Mouse (Mus musculus): ENCODE results near the gene Nfya. TPM values are rescaled to one million over a fixed set of nuclear protein-coding genes. Genes with fewer than 3 reads are reported as not detected.

The Nfya gene
- polyA plus RNA-seq (2017; shearing (Covaris generic)) = 10 to 100 TPM; 11.3 to 13.3 TPM

DNA sequence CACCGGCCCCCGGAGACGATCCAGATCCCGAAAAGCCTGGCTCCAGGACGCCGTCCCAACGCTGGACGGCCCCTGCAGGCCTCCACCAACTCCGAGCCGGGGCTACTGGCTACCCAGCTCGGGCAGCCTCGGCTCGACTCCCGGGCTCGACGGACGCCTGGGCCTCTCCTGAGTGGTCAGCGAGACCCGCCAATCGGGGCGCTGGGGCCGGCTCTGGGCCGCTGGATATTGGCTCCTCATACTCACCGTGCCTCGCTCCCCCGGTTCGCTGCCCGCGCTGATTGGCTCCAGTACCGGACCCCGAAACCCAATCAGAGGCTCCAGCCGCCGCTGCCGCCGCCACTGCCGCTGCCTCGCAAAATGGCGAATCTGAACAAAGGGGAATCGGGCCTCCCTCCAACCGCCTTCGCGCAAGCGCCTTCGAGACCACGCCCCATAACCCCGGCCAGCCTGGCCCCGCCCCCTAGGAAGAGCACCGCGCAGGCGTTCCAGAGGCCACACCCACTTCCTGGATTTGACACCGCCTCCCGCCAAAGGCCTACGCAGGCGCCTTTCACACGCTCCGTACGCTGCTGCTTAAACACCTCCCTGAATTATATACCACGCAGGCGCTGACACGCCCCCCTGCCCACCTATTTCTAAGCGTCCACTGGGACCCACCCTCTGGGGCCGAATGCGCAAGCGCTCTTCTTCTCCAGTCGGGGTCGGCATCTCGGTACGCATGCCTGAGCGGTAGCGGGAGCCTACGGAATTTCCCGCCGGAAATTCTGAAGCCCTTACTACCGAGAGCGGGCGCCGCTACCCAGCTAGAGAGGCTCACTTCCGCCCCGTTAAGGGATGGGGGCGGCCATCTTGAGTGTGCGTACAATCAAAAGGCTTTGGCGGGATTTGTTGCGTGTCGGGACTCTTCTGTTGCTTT is at the start of gene Nfya, which contains the start of gene Oard1:
Nfya (minus strand) TSS at position 527 of the 919 bp plus-strand sequence.
Oard1 (plus strand) TSS at position 635 of the 919 bp plus-strand sequence.
- peak; percentile 77 for ATAC-seq

DNA sequence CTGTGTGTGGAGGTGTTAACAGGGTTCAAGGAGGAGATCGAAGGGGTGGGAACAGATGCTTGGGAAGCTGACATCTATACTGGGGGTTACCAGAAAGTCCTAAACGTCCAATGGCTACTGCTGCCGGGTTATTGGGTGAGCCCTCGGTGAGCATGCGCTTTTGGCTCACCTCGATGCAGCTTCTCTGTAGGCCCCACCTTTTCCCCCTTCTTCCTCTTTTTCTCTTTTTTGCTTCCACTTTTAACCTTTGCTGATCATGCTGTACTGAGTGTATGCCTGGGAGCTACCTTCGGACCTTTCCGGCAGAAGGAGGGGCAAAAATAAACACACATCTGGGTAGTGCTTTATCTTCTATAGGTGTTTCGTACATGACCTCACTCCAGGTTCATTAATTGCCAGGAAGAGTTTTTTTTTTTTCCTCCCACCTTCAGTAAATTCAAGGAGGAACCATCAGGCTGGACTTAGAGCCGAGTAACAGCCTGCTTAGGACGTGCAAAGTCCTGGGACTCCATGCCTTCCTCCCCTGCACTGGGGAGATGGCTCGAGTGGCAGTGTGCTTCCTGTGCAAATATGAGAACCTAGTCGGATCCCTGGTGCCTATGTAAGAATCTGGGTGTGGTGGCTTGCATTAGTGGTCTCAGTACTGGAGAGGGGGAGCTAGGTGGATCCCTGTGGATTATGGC is 48.4 kb upstream of the Nfya start:
- ATAC-seq = no peak

DNA sequence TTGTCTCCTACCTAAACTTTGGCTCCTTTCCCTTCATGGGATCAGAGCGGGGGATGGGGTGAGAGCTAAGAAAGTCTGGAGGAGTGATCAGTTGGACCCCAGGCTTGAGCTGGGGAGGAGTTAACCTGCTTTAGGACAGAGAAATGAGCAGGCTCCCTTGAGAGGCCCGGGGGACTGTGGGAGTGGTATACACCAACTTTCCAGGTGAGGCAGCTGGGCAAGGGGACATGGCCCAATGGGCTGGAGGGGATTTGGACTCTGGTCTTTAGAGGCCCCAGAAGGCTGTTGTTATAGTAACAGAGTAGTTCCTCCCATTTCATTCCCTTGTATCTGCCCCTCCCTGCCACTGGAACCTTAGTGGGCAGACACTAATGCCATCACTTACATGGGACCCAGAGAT is 46.2 kb upstream of the Nfya start:
- no peak for ATAC-seq

DNA sequence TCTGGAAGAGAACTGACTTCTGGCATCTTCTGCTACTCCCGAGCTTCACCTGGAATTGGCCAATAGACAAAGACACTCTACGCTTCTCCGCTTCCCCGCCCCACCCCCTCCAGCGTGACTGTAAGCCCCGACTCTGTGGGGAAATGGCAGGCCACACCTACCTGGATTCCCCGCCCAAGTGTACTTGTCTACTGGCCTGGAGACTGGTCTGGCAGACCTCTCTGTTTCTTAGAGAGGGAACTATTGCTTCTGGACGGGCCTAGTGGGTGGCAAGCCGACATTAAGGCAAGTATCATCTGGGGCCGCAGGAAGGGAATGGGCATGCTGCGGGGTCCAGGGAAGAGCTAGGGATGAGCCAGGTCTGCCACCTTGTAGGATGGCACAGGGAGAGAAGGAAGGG is 45.0 kb upstream of the Nfya start, which contains the start of gene Unc5cl:
Unc5cl (plus strand) TSS at position 214 of the 400 bp plus-strand sequence.
- ATAC-seq = no peak

DNA sequence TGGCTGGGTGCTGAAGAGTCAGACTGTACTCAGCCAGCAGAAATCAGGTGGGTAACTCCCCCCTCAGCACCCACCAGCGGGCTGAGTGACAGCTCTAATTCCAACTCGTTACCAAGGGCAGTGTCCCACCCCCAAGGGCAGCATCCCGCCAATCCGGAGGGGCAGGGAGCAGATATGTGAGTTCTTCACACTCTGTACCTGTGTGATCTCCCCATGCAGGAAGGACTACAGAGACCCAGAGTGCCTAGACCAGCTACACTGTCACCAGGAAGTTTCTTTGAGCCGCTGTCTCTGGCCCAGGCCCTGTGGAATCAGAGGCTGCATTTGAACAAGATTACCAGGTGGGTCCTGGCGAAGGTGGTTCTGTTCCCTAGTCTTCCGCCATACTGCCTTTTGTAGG is 44.5 kb upstream of the Nfya start:
- ATAC-seq = no peak

DNA sequence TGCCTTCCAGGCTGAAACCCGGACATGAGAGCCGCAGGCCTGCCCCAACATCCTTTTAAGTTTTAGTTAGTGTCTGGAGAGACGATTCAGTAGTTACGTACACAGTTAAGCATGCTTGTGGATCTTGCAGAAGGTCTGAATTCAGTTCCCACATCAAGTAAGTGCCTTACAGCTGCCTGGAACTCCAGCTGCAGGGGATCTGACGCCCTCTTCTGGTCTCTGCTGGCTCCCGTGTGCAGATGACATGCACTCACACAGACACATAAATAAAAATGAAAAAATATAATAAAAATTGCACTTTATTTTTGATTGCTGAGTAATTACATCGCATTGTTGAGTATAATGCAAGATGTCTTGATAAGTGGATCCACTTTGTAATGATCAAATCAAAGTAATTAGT is 43.8 kb upstream of the Nfya start:
- ATAC-seq = no peak

DNA sequence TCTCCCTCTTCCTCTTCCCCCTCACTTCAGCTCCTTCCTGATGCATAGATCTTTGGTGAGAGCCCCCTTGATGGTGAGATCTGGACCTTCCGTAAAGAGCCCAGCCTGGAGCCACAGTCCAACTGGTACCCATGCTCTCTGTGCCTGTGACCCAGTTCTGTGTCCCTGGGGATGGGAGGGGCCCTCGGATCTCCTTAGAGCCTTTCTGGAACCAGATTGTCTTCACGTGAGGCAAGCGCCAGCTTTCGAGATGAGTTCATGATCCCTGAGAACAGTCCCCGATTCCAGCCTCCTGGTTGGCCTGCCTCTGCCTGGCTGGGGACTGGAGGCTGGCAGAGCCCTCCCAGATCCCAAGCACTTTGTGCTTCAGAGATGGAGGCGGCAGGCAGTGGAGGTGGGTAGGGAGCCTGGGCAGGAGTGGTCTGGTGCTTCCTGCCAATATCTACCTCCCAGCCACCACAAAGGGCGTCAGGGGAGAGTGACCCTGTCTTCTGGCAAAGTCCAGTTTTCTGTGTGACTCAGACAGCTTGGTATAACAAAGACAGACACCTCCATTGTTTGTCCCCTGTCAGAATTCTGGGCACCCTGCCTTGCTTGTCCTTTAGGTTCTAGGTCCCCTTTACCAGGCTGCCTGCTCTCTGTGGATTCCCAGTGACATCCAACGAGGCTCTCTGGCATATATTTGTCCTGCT is 42.2 kb upstream of the Nfya start:
- ATAC-seq = no peak

DNA sequence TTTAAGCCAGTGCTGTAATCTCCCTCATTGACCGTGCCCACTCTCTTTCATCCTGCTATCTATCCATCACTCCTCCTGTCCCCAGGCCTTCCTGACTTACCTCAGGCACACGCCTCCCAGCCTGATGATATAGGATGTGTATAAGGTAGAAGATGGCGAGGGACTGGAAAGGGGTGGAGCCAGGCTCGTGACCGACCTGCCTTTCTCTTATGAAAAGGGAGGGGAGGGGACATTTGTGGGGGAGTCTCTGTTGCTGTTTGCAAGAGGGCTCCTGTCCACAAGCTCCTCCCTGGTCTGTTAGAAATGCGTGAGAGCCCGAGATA is 41.6 kb upstream of the Nfya start, which contains the start of gene Tspo2:
Tspo2 (minus strand) TSS at position 170 of the 323 bp plus-strand sequence.
- ATAC-seq = no peak

DNA sequence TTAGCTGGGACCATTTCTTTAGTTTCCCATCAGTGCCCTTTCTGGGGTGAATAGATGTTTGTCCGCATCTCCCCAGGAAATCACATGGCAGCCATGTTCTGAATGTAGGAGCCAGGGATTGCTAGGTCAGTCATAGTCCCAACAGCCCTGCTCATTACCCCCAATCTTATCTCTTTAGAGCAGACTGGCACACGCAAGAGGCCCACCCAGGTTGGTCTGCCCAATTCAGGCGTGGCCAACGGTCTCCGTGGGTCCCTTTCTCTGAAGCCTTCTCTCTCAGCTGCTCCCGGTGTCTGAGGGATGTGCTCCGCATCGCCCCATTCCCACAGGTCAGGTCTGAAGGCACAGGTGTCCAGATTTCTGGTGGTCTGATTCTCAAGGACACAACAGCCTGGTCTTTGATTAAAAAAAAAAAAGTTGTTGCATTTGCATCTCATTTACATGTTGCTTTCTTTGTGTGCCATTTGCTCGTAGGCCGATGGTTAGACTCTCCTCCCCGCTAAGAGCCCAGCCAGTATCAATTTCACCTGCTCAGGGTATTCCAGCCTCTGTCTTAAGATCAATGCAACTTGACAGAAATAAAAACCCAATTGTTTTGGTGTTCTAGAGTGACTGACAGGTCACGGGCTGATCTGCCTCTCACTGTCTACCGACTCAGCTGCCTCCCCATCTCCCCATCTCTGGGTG is 41.1 kb upstream of the Nfya start:
- no peak for ATAC-seq

DNA sequence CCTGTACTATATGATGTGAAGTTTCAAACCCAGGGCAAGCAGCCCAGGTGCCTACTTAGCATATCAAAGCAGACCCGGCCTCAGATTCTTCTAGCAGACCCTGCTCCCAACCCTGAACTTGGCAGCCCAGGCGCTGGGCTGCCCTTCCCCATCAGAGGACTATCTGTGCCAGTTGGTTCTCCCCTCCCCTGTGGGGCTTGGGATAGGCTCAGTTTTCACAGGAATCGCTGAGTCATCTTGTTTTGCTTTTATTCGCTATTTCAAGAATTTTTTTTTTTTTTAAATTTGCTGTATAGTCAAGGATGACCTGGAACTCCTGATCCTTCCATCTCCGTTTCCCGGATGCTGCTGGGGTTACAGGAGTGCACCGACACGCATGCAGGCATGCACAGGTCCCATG is 38.0 kb upstream of the Nfya start:
- no peak for ATAC-seq

DNA sequence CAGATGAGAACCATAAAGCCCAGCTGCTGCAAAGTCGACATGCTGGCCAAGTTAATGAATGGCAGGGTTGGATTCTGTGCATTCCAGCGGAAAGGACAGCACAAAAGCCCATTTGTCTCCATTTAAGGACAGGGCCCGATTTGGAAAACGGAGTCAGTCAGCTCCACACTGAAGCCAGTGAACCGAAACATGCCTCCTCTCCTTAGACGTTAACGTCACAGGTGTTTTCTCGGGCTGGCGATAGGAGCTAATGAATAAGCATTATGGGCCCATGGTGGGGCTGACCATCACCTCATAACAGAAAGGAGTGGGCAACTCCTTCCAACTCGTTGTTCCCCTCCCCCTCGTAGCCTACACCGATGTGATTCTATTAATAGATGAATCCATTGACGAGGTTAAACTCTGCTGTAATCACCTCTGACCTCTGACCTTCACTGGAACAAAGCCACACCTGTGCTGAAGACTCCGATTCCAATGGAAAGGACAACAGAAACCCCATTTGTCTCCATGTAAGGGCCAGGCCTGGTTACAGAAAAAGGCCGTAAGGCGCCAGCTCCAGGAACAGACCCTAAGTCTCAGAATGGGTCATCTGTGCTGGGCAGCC is 33.9 kb upstream of the Nfya start:
- no peak for ATAC-seq

DNA sequence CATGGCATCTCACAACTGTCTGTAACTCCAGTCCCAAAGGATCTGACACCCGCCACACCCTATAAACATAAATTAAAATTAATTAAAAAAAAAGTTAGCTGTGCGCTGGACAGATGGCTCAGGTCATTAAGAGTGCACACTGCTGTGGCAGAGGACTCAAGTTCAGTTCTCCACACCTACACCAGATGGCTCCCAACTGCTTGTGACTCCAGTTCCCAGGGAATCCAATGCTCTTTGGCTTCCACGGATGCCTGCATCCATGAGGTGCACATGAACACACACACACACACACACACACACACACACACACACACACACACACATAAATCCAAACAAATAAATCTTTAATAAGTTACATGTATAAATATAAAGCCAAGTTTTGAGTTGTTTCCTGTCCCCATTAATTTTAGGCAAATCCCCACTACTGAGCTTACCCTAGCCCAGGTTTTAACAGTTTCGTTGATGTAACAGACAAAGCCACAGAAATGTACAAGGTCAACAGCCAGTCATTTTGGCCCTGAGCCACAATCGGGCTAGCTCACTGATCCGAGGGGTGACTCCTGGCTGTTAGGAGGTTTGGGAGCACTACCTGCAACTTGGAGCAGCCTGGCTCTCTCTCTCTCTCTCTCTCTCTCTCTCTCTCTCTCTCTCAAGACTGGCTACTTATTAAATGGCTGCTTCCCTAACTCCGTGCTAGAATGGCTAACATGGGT is 33.2 kb upstream of the Nfya start:
- ATAC-seq = no peak

DNA sequence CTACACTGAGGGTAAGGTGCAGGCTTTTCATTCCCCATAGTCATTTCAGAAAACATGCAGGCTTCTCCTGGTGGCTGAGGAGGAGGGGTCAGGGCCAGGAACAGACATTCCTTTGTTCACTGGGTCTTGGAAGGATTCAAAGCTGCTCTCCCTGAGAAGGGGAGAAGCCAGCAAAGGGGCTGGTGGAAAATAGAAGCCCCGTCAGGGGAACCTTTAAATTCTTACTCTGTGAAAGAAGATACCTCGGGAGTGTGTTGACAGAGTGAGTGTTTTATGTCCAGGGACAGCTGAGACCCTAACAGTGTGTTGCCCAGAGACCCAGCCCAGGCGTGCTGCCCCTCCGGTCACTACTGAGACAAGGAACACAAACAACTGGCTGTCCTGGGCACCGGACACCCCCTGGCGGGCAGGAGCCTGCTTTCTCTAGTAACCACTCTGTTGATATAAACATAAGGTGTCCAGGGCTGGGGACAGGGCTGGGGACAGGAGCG is 27.8 kb upstream of the Nfya start:
- ATAC-seq = no peak

DNA sequence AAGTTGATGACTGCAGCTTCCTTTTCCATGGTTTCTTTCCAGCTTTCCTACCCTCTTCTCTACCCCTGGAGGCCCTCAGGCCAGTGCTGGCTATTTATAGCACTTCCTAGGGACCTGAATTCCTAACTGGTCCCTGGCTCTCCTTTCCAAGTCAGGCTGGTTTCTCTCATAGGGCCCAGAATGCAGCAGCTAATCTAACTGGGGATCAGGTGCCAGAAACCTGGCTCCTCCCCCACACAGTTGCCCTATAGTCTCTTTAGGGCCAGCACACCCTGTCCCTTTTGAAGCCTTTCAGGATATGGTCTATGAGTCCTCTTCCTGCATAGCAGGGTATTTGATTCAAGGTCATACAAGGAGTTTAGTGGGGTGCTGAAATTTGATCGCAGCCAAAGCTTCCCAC is 26.8 kb upstream of the Nfya start:
- no peak for ATAC-seq

DNA sequence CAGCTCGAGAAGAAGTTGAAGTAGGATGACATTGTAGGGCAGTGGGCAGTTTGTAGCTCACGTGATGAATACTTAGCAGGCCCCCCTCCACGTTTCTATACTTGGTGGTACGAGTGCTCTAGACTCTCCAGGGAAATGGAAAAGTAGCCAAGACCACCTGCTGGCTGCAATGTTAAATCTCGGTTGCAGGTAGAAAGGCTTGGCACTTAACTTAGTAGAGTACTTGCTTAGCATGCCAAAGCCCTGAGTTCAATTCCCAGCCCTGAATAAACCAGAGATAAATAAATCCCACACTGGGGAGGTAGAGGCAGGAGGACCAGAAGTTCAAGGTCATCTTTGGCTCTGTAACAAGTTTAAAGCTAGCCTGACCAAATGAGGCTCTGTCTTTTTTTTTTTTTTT is 24.8 kb upstream of the Nfya start:
- ATAC-seq = no peak

DNA sequence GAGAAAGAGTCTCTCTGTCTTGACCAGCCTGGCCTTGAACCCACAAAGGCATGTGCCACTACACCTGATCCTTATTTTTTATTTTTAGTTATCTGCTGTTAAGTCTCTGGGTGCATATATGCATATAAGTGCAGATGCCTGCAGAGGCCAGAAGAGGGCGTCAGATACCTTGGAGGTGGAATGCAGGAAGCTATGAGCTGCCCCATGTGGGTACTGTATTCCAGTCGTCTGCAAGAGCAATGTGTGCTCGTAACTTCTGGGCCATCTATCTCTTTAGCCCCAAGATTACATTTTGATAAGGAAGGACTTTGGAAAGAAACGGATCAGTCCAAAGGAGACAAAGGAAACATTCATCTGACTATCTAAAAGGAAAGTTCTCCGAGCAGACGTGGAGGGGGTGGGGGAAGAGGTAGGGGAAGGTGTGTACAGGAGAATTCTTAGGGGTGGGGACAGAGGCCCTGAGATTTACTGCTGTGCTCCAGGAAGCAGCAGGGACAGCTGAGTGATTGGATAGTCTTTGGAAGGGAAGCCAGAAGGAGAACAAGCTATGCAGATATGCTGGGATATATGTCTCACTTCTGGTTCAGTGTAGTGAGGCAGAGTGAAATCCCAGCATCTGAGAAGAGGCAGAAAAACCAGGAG is 24.1 kb upstream of the Nfya start:
- no peak for ATAC-seq

DNA sequence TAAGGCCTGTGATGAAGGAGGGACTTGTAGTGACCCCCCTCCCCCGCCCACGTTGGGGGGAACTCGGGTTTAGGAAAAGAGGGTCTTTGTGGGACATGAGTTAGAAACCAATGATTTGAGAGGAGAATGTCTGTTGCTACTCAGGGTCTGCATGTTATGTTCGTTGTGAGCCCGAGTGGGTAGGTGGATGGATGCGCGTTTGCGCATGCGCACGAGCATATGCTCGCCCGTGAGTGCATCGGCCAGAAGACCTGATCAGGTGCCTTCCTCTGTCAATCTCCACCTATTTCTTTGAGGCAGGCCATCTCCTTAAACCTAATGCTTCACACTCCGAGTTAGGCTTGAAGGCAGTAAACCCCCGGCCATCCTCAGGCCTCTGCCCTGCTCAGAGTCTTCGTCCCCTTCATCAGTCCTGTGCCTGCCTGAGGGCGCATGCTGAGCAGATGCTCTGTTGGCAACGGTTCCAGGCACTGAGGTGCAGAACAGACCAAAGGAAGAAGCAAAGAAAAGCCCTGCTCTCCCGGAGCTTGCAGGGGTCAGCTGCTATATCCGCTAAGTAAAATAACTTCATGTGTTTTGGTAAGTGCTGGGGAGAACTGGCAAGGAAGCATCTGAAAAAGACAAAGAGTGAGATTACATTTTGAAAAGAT is 23.4 kb upstream of the Nfya start:
- ATAC-seq = no peak

DNA sequence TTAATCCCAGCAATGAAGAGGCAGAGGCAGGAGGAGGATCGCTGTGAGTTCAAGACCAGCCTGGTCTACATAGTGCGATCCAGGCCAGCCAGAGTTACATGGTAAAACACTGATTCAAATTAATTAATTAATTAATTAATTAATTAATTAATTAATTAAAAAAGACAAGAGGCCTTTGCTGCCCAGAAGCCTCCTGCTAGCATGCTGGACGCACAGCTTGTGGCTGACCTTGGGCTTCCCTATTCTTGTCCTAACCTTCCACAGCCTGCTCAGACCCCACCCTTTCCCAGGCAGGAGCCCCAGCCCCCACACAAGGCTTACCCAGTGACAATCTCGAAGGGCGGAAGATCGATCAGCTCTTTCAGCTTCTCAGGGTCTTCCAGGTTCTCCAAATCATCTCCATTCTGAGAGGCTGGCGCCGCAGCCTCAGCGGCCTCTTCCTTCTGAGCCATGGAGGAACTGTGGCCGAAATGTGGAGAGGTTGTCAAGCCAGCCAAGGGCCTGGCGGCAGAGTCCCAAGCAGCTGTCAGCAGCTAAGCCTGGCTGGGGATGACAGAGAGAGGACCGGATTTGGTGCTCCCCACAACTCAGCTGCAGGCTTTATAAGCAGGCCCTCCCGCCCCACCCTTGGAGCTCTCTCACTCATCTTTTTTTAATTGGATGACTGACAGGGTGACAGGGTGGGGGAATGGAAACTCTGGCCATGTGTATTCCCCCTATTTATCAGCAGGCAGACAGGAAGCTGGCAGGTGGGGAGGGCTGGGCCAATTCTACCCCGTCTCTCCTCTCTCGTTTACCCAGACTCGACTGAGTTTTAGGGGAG is 22.7 kb upstream of the Nfya start, which contains the start of gene Apobec2:
Apobec2 (minus strand) TSS at position 773 of the 823 bp plus-strand sequence.
- ATAC-seq = no peak

DNA sequence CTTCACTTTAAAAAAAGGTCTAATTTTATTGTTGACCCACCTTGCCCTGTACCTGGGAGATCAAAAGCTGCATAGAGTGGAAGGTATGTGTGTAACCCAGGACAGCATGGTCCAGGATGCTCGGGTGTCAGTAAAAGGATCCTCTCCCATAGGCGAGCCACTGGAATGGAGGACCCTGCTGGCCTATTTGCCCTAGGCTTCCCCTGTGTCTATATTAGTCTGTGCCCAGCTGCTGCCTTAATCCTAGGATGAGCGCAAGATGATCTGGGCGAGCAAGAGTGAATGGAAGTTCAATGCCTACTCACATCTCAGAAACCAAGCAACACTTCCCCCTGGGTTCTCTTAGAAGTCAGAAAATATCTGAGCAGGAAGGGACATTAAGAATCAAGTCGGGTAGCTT is 21.3 kb upstream of the Nfya start:
- ATAC-seq = no peak

All from CD4-positive, CD25-positive, alpha-beta regulatory T cell, adult 4 months (primary cell).